Mouse (Mus musculus) midbrain, embryonic 11.5 days (tissue): ENCODE measurements at regions not wholly inside any gene's neighbourhood (a gene's known extent, or its start where the extent isn't known, plus 50 kb on each side); places are given as distances from the start of the nearest gene placed in this dataset.
A peak's percentile ranks its signal among the peaks of the same experiment; 100 is the strongest.

ENCODE experiments used
- ATAC-seq: fragments of 200-750 bp; cut with Nextera tagmentation; 2 replicates; pipeline ENCODE4 v1.8.0; 2017; ENCODE audit warnings: moderate TSS enrichment, moderate library complexity; ENCODE audit not compliant: low FRiP score
- DNase-seq: peaks from one replicate; pipeline ENCODE4 v3.0.0; 2015; ENCODE audit warnings: low spot score; ENCODE audit errors: missing footprints
- H3K27ac ChIP-seq: fragments of 300-500 bp; sonication (generic); 2 replicates; pipeline ENCODE4 v1.5.1; 2014; ENCODE audit warnings: low read depth, low read length
- H3K27me3 ChIP-seq: fragments of 300-500 bp; sonication (generic); 2 replicates; pipeline ENCODE4 v1.6.1; 2014; ENCODE audit warnings: mild to moderate bottlenecking, low read length, moderate library complexity, mixed read lengths; ENCODE audit not compliant: control insufficient read depth, insufficient read depth
- H3K36me3 ChIP-seq: fragments of 300-500 bp; sonication (generic); 2 replicates; pipeline ENCODE4 v1.6.1; 2014; ENCODE audit warnings: mild to moderate bottlenecking, low read length, moderate library complexity, mixed read lengths; ENCODE audit not compliant: control insufficient read depth, insufficient read depth
- H3K4me1 ChIP-seq: fragments of 300-500 bp; sonication (generic); 2 replicates; pipeline ENCODE4 v1.6.1; 2014; ENCODE audit warnings: low read length; ENCODE audit not compliant: control insufficient read depth, insufficient read depth
- H3K4me2 ChIP-seq: fragments of 300-500 bp; sonication (generic); 2 replicates; pipeline ENCODE4 v1.6.1; 2014; ENCODE audit warnings: mild to moderate bottlenecking, moderate library complexity
- H3K4me3 ChIP-seq: fragments of 300-500 bp; sonication (generic); 2 replicates; pipeline ENCODE4 v1.5.1; 2014; ENCODE audit warnings: low read depth, low read length
- H3K9ac ChIP-seq: fragments of 300-500 bp; sonication (generic); 2 replicates; pipeline ENCODE4 v1.6.1; 2014; ENCODE audit warnings: low read length
- H3K9me3 ChIP-seq: fragments of 300-500 bp; sonication (generic); 2 replicates; pipeline ENCODE4 v1.6.1; 2016; ENCODE audit warnings: low read length; ENCODE audit not compliant: control insufficient read depth
- WGBS: fragments of 180-500 bp; shearing (Covaris S2); extraction: QIAGEN DNeasy Blood & Tissue Kit; methylation state at CpG from one replicate; pipeline ENCODE4 v1.1.7; 2014; 5-methylcytosine and 5-hydroxymethylcytosine counted together

- Histone ChIP-seq H3K9me3 (no peaks in the 10 kb centered on the region), H3K36me3 (no peaks in the 10 kb centered on the region), H3K4me2 (no peak overlapping the region), H3K9ac (no peak overlapping the region), H3K4me3 (no peak overlapping the region), H3K27ac (no peak overlapping the region), H3K4me1 (no peaks in the 10 kb centered on the region), H3K27me3 (no peaks in the 10 kb centered on the region)
- ATAC-seq (no peak), DNase-seq (no peak)
- WGBS = 70% methylated on average over 2 of the region's 2 CpGs
Measured at GRCm38 (mm10) chr3:70460811-70461210, 453.4 kb downstream of the Otol1 start.

- Histone ChIP-seq H3K9ac (no peak overlapping the region), H3K9me3 (no peaks in the 10 kb centered on the region), H3K4me3 (no peak overlapping the region), H3K36me3 (no peaks in the 10 kb centered on the region), H3K27me3 (no peaks in the 10 kb centered on the region), H3K27ac (no peak overlapping the region), H3K4me2 (no peak overlapping the region), H3K4me1 (no peaks in the 10 kb centered on the region)
- DNase-seq (no peak), ATAC-seq (no peak)
Measured at GRCm38 (mm10) chr3:70463221-70463620, 455.8 kb downstream of the Otol1 start.

GRCm38 (mm10) chr3:70482521-70482920 lies 475.1 kb downstream of the Otol1 start:
- Histone ChIP-seq H3K9ac (no peak overlapping the region), H3K4me3 (no peak overlapping the region), H3K36me3 (no peaks in the 10 kb centered on the region), H3K4me2 (no peak overlapping the region), H3K27me3 (no peaks in the 10 kb centered on the region), H3K4me1 (no peaks in the 10 kb centered on the region), H3K9me3 (no peaks in the 10 kb centered on the region), H3K27ac (no peak overlapping the region)
- DNase-seq (no peak), ATAC-seq (peak; percentile 84)
- 56% methylated on average over 9 of the region's 9 CpGs for WGBS

- Histone ChIP-seq H3K4me3 (no peak overlapping the region), H3K27me3 (no peaks in the 10 kb centered on the region), H3K27ac (no peak overlapping the region), H3K4me2 (no peak overlapping the region), H3K9ac (no peak overlapping the region), H3K36me3 (no peaks in the 10 kb centered on the region), H3K9me3 (no peaks in the 10 kb centered on the region), H3K4me1 (no peaks in the 10 kb centered on the region)
- DNase-seq (no peak), ATAC-seq (no peak)
- WGBS = 71% methylated on average over 5 of the region's 5 CpGs
Measured at GRCm38 (mm10) chr3:70483066-70483743, 475.8 kb downstream of the Otol1 start.

- ATAC-seq = no peak
- no peak overlapping the region for H3K4me2 ChIP-seq
- no peak overlapping the region for H3K9ac ChIP-seq
- no peak for DNase-seq
- H3K9me3 ChIP-seq = no peaks in the 10 kb centered on the region
- no peak overlapping the region for H3K4me3 ChIP-seq
- no peaks in the 10 kb centered on the region for H3K36me3 ChIP-seq
- H3K4me1 ChIP-seq = no peaks in the 10 kb centered on the region
- H3K27ac ChIP-seq = no peak overlapping the region
- no peaks in the 10 kb centered on the region for H3K27me3 ChIP-seq
Measured at GRCm38 (mm10) chr3:70496431-70496830, 489.0 kb downstream of the Otol1 start.

- H3K4me3 ChIP-seq = no peak overlapping the region
- H3K4me1 ChIP-seq = no peaks in the 10 kb centered on the region
- DNase-seq (peak; percentile 76), ATAC-seq (no peak)
- no peak overlapping the region for H3K4me2 ChIP-seq
- no peak overlapping the region for H3K9ac ChIP-seq
- H3K9me3 ChIP-seq = no peaks in the 10 kb centered on the region
- H3K27ac ChIP-seq = no peak overlapping the region
- no peaks in the 10 kb centered on the region for H3K36me3 ChIP-seq
- no peaks in the 10 kb centered on the region for H3K27me3 ChIP-seq
- WGBS = 78% methylated on average over 5 of the region's 5 CpGs
Measured at GRCm38 (mm10) chr3:70500245-70500858, 492.9 kb downstream of the Otol1 start.

- peak; percentile 89 for DNase-seq
- H3K4me2 ChIP-seq = no peak overlapping the region
- 66% methylated on average over 9 of the region's 9 CpGs for WGBS
Measured at GRCm38 (mm10) chr3:70500991-70501961, 493.9 kb downstream of the Otol1 start.

GRCm38 (mm10) chr3:70533593-70534321 lies 526.3 kb downstream of the Otol1 start:
- H3K4me2 ChIP-seq = no peak overlapping the region
- no peak overlapping the region for H3K4me3 ChIP-seq
- ATAC-seq = no peak
- no peaks in the 10 kb centered on the region for H3K4me1 ChIP-seq
- no peaks in the 10 kb centered on the region for H3K9me3 ChIP-seq
- H3K27ac ChIP-seq = no peak overlapping the region
- no peak overlapping the region for H3K9ac ChIP-seq
- no peaks in the 10 kb centered on the region for H3K27me3 ChIP-seq
- 93% methylated on average over 2 of the region's 2 CpGs for WGBS
- DNase-seq = no peak
- H3K36me3 ChIP-seq = no peaks in the 10 kb centered on the region

More at GRCm38 (mm10) chr3:70500991-70501961, 493.9 kb downstream of the Otol1 start:
- H3K9ac ChIP-seq = peak overlapping the region; percentile 12; the same call in 1 of the 2 replicates
- H3K4me3 ChIP-seq = no peak overlapping the region
- no peaks in the 10 kb centered on the region for H3K36me3 ChIP-seq
- H3K9me3 ChIP-seq = no peaks in the 10 kb centered on the region
- H3K27ac ChIP-seq = no peak overlapping the region
- H3K27me3 ChIP-seq = no peaks in the 10 kb centered on the region
- no peaks in the 10 kb centered on the region for H3K4me1 ChIP-seq
- 0 out of 2 replicates have a peak, but pooled peaks have one; percentile 22 for ATAC-seq
